Mouse (Mus musculus) thymus, postnatal 4 days (tissue): Measurements from ENCODE around the gene Shb.
A peak's percentile ranks its signal among the peaks of the same experiment; 100 is the strongest.

ENCODE experiments used
- DNase-seq: peaks from one replicate; pipeline ENCODE4 v3.0.0; 2021

The Shb gene

GRCm38 (mm10) chr4:45445235-45445634 lies 87.0 kb downstream of the Shb start:
- DNase-seq = no peak

GRCm38 (mm10) chr4:45444813-45445212 lies 87.5 kb downstream of the Shb start:
- DNase-seq = no peak

- DNase-seq = no peak
Measured at GRCm38 (mm10) chr4:45443652-45444051, 88.6 kb downstream of the Shb start.

GRCm38 (mm10) chr4:45442237-45442636 lies 90.0 kb downstream of the Shb start:
- DNase-seq = peak; percentile 21

- DNase-seq = no peak
Measured at GRCm38 (mm10) chr4:45441778-45442177, 90.5 kb downstream of the Shb start.

GRCm38 (mm10) chr4:45439281-45439680 lies 93.0 kb downstream of the Shb start:
- no peak for DNase-seq

GRCm38 (mm10) chr4:45437010-45437409 lies 95.3 kb downstream of the Shb start:
- DNase-seq = no peak

GRCm38 (mm10) chr4:45436383-45436913 lies 95.8 kb downstream of the Shb start:
- DNase-seq = no peak

- DNase-seq = no peak
Measured at GRCm38 (mm10) chr4:45435899-45436298, 96.4 kb downstream of the Shb start.

- DNase-seq = no peak
Measured at GRCm38 (mm10) chr4:45434681-45435080, 97.6 kb downstream of the Shb start.

- no peak for DNase-seq
Measured at GRCm38 (mm10) chr4:45434071-45434470, 98.2 kb downstream of the Shb start.

GRCm38 (mm10) chr4:45431806-45432205 lies 100.5 kb downstream of the Shb start:
- DNase-seq = no peak

- DNase-seq = no peak
Measured at GRCm38 (mm10) chr4:45431316-45431715, 101.0 kb downstream of the Shb start.

- no peak for DNase-seq
Measured at GRCm38 (mm10) chr4:45429451-45429850, 102.8 kb downstream of the Shb start.

- peak; percentile 81 for DNase-seq
Measured at GRCm38 (mm10) chr4:45426724-45427457, 105.4 kb downstream of the Shb start.

GRCm38 (mm10) chr4:45423406-45423805 lies 108.9 kb downstream of the Shb start:
- DNase-seq = peak; percentile 27

- DNase-seq = no peak
Measured at GRCm38 (mm10) chr4:45422640-45423039, 109.6 kb downstream of the Shb start.

- no peak for DNase-seq
Measured at GRCm38 (mm10) chr4:45421519-45422260, 110.6 kb downstream of the Shb start.

GRCm38 (mm10) chr4:45420733-45421132 lies 111.5 kb downstream of the Shb start:
- DNase-seq = no peak

GRCm38 (mm10) chr4:45419051-45419450 lies 113.2 kb downstream of the Shb start:
- DNase-seq = no peak

GRCm38 (mm10) chr4:45418229-45418950 lies 113.9 kb downstream of the Shb start:
- peak; percentile 80 for DNase-seq

GRCm38 (mm10) chr4:45416314-45416713 lies 116.0 kb downstream of the Shb start:
- no peak for DNase-seq

GRCm38 (mm10) chr4:45413674-45414338 lies 118.5 kb downstream of the Shb start:
- DNase-seq = no peak
